Comparison of ENCODE assay signal across 15 mouse cellular contexts in the genomic region with DNA sequence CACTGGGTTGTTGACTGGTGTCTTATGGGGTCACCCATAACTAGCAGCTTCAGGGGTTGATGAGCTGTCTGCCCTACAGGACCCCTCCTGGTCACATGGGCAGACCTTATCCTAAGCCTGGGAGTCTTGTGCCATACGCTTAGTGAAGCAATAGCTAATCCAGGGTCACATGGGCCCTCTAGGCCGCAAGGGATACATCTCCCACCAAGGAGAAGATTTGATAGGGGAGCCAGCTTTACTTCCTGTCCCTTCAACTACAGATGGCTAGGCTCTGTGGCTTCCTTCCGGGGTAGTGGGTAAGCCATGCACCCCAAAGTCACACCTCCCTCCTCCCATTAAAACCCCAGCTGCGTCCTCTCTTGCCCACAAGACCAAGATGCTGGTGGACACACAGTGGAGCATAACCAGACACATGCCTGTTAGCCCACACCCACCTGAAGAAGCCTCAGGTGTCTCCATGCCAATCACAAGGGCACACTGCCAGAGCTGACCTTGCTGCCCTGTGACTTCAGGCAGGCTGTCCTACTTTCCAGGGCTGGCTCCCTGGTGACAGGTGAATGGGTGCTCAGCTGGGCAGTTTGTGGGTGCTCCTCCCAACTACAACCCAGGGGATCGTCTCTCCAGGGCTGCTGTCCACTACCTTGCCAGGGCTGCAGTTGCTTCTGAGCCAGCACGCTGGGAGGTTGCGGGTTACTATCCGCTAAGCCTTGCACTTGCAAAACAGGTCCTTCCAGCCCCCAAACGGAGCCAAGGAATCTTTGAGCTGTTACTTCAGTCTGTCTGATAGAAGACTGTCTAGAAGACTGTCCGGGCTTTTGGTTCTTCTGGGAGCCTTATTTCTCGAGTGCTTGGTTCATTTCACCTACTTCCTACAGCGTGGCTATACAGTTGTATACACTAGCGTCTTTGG. TPM values are rescaled to one million over a fixed set of nuclear protein-coding genes. Genes with fewer than 3 reads are reported as not detected.
DNase-seq lines count a peak whose midpoint lies in the region.
"Had no signal": no experiment of that assay in that cellular context is flagged by ENCODE, and none has a peak within 500 bp of the region (broad histone marks: within the 10 kb centered on the region; RNA-seq: fewer than 3 reads in every experiment).

A gene (minus strand): TSS at position 51 of the 910 bp plus-strand sequence.

- WGBS in macrophage (ENCODE audit: missing documents): 65% methylated on average over 13 of the region's 13 CpGs

- no peak within 1 kb of the TSS for H3K4me3 ChIP-seq in macrophage (ENCODE audit: inconsistent target)
- H3K4me3 ChIP-seq: heart, embryonic 15.5 days; liver, embryonic 13.5 days had no signal

- H3K36me3 ChIP-seq in macrophage (ENCODE audit: inconsistent target): no peaks in the 10 kb centered on the region
- H3K36me3 ChIP-seq: heart, embryonic 15.5 days; liver, embryonic 13.5 days had no signal

- peak; percentile 52 for DNase-seq in adrenal gland, adult 2 months
- no peak for DNase-seq in adrenal gland, postnatal 4 days (ENCODE audit: low spot score in 2 of 2)
- peak; percentile 64 to 67 for DNase-seq in spleen, postnatal 36 days (ENCODE audit: low spot score in 2 of 2)
- no peak for DNase-seq in spleen, adult 12 weeks (ENCODE audit: low spot score)
- DNase-seq in thymus, postnatal 36 days: peak; percentile 60 to 68
- DNase-seq in layer of hippocampus, adult 11-12 months (ENCODE audit: low spot score): no peak
- no peak for DNase-seq in frontal cortex, postnatal 36 days (ENCODE audit: low spot score in 2 of 2)
- DNase-seq: forebrain, postnatal 0 days; kidney, adult 8-10 months; layer of hippocampus, postnatal 36 days; liver, embryonic 13.5 days had no signal

- H3K27ac ChIP-seq in macrophage: peak within 1 kb of the TSS; percentile 66
- H3K27ac ChIP-seq: heart, embryonic 15.5 days; liver, embryonic 13.5 days had no signal

- no peaks in the 10 kb centered on the region for H3K79me2 ChIP-seq in macrophage (ENCODE audit: inconsistent target)

RNA-seq across cellular contexts. Expression of the gene that starts here (rescaled TPM):
- total RNA-seq in adrenal gland, adult 2 months (2021): under 1 TPM; 0.26 to 0.59 TPM
- polyA plus RNA-seq in adrenal gland, adult 2 months (2012; rRNA removed): 1.3 TPM in 2 replicates
- under 1 TPM; 0.20 to 0.39 TPM for total RNA-seq in adrenal gland, postnatal 4 days (2021)
- total RNA-seq in macrophage (2018; cell fraction: chromatin; rRNA removed): 10 to 100 TPM in 17 of 26 experiments, 1 to 10 TPM in 9; 3.0 to 63.3 (median 17.6) TPM
- total RNA-seq in macrophage (2018; cell fraction: cytosol; rRNA removed): 10 to 100 TPM in 8 of 26 experiments, 1 to 10 TPM in 18; 2.8 to 35.1 (median 6.6) TPM
- total RNA-seq in macrophage (2018; cell fraction: nucleus; rRNA removed): 100 to 1,000 TPM in 3 of 26 experiments, 10 to 100 TPM in 20, 1 to 10 TPM in 3; 7.3 to 110 (median 37.5) TPM
- 1.7 to 5.8 TPM (median 2.0 TPM) in 3 replicates for polyA plus RNA-seq in macrophage (2018)
- total RNA-seq: layer of hippocampus, postnatal 36 days had no signal
- polyA plus RNA-seq: forebrain, postnatal 0 days; midbrain, embryonic 11.5 days; neural tube, embryonic 14.5 days had no signal

Comparison
In these comparisons a context has a peak if more than half of its experiments do, and no peak if none do; other contexts are left out.
1. DNase-seq: peak in adrenal gland, adult 2 months (single experiment), spleen, postnatal 36 days (2 of 2) and thymus, postnatal 36 days (2 of 2); none in adrenal gland, postnatal 4 days (0 of 2), spleen, adult 12 weeks (single experiment), layer of hippocampus, adult 11-12 months (single experiment) and frontal cortex, postnatal 36 days (0 of 2).